Mouse (Mus musculus) bone marrow macrophage, adult 2 months (primary cell): Measurements from ENCODE around the gene Faxc.

Experiments
- CTCF ChIP-seq: IDR thresholded peaks from 2 replicates; pipeline ENCODE4 v1.5.1; 2012; ENCODE audit warnings: low read depth, mild to moderate bottlenecking, low read length, moderate library complexity
- POLR2A ChIP-seq: IDR thresholded peaks from 2 replicates; pipeline ENCODE4 v1.6.1; 2012; ENCODE audit warnings: mild to moderate bottlenecking, low read depth, low read length, borderline replicate concordance

GRCm38 (mm10) chr4:21982449-21982848 lies 51.3 kb downstream of the Faxc start:
- TF ChIP-seq CTCF (no peak), POLR2A (no peak)
